Mouse (Mus musculus): ENCODE results near the gene Cdkn1a. TPM values are rescaled to one million over a fixed set of nuclear protein-coding genes. Genes with fewer than 3 reads are reported as not detected.
"Not testable (repeated sequence)": the region's sequence is repeated elsewhere in the genome, so short reads cannot be mapped to it uniquely, and the experiment has no call there.

The Cdkn1a gene
- polyA plus RNA-seq, 1 experiment from 2014 or later, result 16.5 TPM

DNA sequence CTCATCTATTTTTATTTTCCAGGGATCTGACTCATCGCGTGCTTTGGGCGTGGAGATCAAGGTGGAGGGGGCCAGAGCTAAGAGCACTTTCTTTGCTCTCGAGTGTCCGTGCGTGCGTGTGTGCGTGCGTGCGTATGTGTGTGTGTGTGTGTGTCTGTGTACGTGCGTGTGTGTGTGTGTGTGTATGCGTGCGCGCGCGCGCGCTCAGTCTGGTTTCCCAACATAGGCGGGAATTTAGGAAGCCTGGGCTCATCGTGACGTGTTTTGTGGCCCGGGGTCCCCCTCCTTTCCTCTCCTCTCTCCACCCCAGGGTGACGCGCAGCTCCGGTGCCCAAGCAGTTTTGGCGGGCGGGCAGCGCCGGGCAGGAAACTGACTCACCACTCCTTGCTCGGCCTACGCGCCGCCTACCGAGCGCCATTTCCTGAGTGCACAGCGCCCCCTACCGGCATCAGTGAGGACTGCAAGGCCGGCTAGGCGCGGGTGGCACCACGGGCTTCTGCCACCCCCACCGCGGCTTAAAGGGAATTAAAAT is 4.5 kb downstream of the Cdkn1a start:
- H3K27me3 ChIP-seq (ENCODE audit: control insufficient read depth, insufficient read depth, low read depth, low read length), result peaks cover 38% of the 10 kb centered on the region
- H3K4me3 ChIP-seq (ENCODE audit: low read depth, low read length), result peak overlapping the region; percentile 63
- WGBS (ENCODE audit: insufficient replicate concordance), result under 1% methylated on average over 44 of the region's 44 CpGs
- H3K36me3 ChIP-seq (ENCODE audit: control insufficient read depth, insufficient read depth), result no peaks in the 10 kb centered on the region
- no peak overlapping the region for H3K27ac ChIP-seq (ENCODE audit: low read length)
- peak overlapping the region; percentile 49 for H3K9ac ChIP-seq (ENCODE audit: low read depth, low read length)
- H3K4me2 ChIP-seq (ENCODE audit: low read depth, low read length), result peak overlapping the region; percentile 81
- peak; percentile 71 for ATAC-seq (ENCODE audit: low read depth)
- H3K4me1 ChIP-seq (ENCODE audit: control insufficient read depth, low read depth, low read length), result peaks cover 16% of the 10 kb centered on the region
- H3K9me3 ChIP-seq (replicated peaks; ENCODE audit: control insufficient read depth, low read length), result no peaks in the 10 kb centered on the region

DNA sequence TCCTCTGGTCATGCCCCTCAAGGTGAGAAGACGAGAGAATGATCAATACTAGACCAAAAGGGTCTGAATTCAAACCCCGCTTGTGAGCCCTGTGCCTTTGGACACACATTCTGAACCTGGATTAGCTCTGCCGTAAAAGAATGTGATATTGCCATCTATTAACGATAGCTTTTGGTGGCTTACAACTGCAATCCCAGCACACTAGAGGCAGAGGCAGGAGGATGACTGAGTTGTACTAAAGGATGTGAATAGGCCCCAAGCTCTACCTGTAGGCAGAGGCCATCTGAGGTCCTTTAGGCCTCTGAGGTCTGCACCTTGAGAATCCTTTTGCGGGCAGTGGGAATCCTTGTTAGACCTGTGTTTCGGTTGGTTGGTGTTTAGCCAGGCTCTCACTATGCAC is 5.5 kb downstream of the Cdkn1a start:
- 76% methylated on average over 6 of the region's 6 CpGs for WGBS (ENCODE audit: insufficient replicate concordance)
- peaks cover 38% of the 10 kb centered on the region for H3K27me3 ChIP-seq (ENCODE audit: control insufficient read depth, insufficient read depth, low read depth, low read length)
- no peak for ATAC-seq (ENCODE audit: low read depth)
- H3K27ac ChIP-seq (ENCODE audit: low read length), result no peak overlapping the region
- no peak overlapping the region for H3K9ac ChIP-seq (ENCODE audit: low read depth, low read length)
- no peaks in the 10 kb centered on the region for H3K36me3 ChIP-seq (ENCODE audit: control insufficient read depth, insufficient read depth)
- H3K9me3 ChIP-seq (replicated peaks; ENCODE audit: control insufficient read depth, low read length), result no peaks in the 10 kb centered on the region
- H3K4me3 ChIP-seq (ENCODE audit: low read depth, low read length), result no peak overlapping the region
- peaks cover 16% of the 10 kb centered on the region for H3K4me1 ChIP-seq (ENCODE audit: control insufficient read depth, low read depth, low read length)
- no peak overlapping the region for H3K4me2 ChIP-seq (ENCODE audit: low read depth, low read length)

DNA sequence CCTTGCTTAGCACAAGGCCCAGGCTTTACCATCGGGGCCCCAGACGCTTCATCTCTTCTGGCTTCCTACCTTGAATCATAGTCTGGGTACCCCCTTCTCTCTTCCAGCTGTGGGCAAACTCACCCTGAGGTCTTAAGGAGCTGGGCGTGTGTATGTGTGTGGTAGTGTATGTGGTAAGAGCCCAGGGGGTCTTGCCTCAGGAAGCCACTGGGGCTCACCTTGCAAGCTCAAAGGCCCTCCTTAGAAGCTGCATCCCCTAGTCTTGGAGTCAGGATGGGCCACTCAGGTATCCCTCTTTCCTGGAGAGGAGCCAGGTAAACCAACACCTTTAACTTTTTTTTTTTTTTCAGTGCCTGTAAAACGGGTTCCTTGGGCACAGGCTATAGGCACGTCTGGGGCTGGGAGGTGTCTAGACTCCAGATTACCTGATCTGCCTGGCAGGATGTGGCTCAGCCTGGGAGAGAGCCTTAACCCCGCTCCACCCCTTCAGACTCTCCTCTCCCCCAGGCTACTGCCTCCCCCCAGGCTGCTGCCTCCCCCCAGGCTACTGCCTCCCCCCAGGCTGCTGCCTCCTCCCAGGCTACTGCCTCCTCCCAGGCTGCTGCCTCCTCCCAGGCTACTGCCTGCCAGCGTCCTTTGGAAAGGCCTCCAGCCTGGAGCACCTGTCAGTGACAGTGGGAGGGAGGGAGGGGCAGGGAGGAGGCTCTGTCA is 6.2 kb downstream of the Cdkn1a start:
- Histone ChIP-seq H3K36me3 (ENCODE audit: control insufficient read depth, insufficient read depth) (no peaks in the 10 kb centered on the region), H3K4me3 (ENCODE audit: low read depth, low read length) (no peak overlapping the region), H3K27ac (ENCODE audit: low read length) (no peak overlapping the region), H3K4me1 (ENCODE audit: control insufficient read depth, low read depth, low read length) (peaks cover 16% of the 10 kb centered on the region), H3K9ac (ENCODE audit: low read depth, low read length) (no peak overlapping the region), H3K27me3 (ENCODE audit: control insufficient read depth, insufficient read depth, low read depth, low read length) (peaks cover 38% of the 10 kb centered on the region), H3K9me3 (replicated peaks; ENCODE audit: control insufficient read depth, low read length) (no peaks in the 10 kb centered on the region), H3K4me2 (ENCODE audit: low read depth, low read length) (no peak overlapping the region)
- WGBS (ENCODE audit: insufficient replicate concordance), result 52% methylated on average over 7 of the region's 7 CpGs
- no peak for ATAC-seq (ENCODE audit: low read depth)

DNA sequence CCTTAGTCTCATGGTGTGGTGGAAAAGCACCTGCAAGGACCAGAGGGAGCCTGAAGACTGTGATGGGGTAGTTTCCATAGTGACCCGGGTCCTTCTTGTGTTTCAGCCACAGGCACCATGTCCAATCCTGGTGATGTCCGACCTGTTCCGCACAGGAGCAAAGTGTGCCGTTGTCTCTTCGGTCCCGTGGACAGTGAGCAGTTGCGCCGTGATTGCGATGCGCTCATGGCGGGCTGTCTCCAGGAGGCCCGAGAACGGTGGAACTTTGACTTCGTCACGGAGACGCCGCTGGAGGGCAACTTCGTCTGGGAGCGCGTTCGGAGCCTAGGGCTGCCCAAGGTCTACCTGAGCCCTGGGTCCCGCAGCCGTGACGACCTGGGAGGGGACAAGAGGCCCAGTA is 7.5 kb downstream of the Cdkn1a start:
- Histone ChIP-seq H3K9me3 (replicated peaks; ENCODE audit: control insufficient read depth, low read length) (no peaks in the 10 kb centered on the region), H3K27ac (ENCODE audit: low read length) (no peak overlapping the region), H3K27me3 (ENCODE audit: control insufficient read depth, insufficient read depth, low read depth, low read length) (peaks cover 27% of the 10 kb centered on the region), H3K4me2 (ENCODE audit: low read depth, low read length) (no peak overlapping the region), H3K4me1 (ENCODE audit: control insufficient read depth, low read depth, low read length) (peaks cover 14% of the 10 kb centered on the region), H3K36me3 (ENCODE audit: control insufficient read depth, insufficient read depth) (no peaks in the 10 kb centered on the region), H3K4me3 (ENCODE audit: low read depth, low read length) (no peak overlapping the region), H3K9ac (ENCODE audit: low read depth, low read length) (no peak overlapping the region)
- WGBS (ENCODE audit: insufficient replicate concordance), result 85% methylated on average over 24 of the region's 24 CpGs
- no peak for ATAC-seq (ENCODE audit: low read depth)

DNA sequence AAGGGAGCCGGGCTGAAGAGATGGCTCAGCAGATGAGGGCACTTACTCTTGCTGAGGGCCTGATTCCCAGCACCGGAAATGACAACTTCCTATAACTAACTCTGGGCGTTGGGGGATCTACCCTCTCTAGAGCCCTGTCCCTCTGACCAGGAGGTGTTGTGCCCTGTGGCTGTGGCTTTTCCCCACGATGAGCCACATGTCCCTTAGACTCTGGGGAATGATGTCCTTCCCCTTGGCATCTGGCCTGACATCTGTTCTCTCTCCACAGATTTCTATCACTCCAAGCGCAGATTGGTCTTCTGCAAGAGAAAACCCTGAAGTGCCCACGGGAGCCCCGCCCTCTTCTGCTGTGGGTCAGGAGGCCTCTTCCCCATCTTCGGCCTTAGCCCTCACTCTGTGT is 8.3 kb downstream of the Cdkn1a start:
- WGBS (ENCODE audit: insufficient replicate concordance), result 35% methylated on average over 8 of the region's 8 CpGs

DNA sequence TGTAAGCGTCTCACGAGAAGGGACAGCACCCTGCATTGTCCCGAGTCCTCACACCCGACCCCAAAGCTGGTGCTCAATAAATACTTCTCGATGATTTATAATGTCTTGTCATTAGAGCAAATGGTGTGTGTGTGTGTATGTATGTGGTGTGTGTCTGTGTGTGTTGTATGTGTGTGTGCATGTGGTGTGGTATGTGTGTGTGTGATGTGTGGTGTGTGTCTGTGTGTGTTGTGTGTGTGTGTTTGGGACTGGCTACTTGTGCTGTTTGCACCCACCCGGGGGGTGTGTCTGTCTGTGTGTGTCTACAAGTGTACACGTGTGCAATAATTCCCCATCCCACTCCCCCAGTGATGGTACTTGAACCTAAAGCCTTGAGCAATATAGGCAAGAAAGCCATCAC is 9.9 kb downstream of the Cdkn1a start:
- H3K4me1 ChIP-seq (ENCODE audit: control insufficient read depth, low read depth, low read length), result no peaks in the 10 kb centered on the region; the same call in 1 of the 2 replicates
- no peak overlapping the region for H3K4me2 ChIP-seq (ENCODE audit: low read depth, low read length)
- no peak overlapping the region for H3K4me3 ChIP-seq (ENCODE audit: low read depth, low read length)
- H3K36me3 ChIP-seq (ENCODE audit: control insufficient read depth, insufficient read depth), result no peaks in the 10 kb centered on the region
- H3K27ac ChIP-seq (ENCODE audit: low read length), result no peak overlapping the region
- H3K9ac ChIP-seq (ENCODE audit: low read depth, low read length), result no peak overlapping the region
- WGBS (ENCODE audit: insufficient replicate concordance), result 72% methylated on average over 7 of the region's 7 CpGs
- peaks cover 4% of the 10 kb centered on the region for H3K27me3 ChIP-seq (ENCODE audit: control insufficient read depth, insufficient read depth, low read depth, low read length)
- no peak for ATAC-seq (ENCODE audit: low read depth)
- no peaks in the 10 kb centered on the region for H3K9me3 ChIP-seq (replicated peaks; ENCODE audit: control insufficient read depth, low read length)

More for the DNA sequence above, 8.3 kb downstream of the Cdkn1a start:
- H3K27ac ChIP-seq (ENCODE audit: low read length), result no peak overlapping the region
- no peak overlapping the region for H3K4me3 ChIP-seq (ENCODE audit: low read depth, low read length)
- no peak for ATAC-seq (ENCODE audit: low read depth)
- H3K9ac ChIP-seq (ENCODE audit: low read depth, low read length), result no peak overlapping the region
- no peaks in the 10 kb centered on the region for H3K9me3 ChIP-seq (replicated peaks; ENCODE audit: control insufficient read depth, low read length)
- no peak overlapping the region for H3K4me2 ChIP-seq (ENCODE audit: low read depth, low read length)
- no peaks in the 10 kb centered on the region for H3K36me3 ChIP-seq (ENCODE audit: control insufficient read depth, insufficient read depth)
- H3K27me3 ChIP-seq (ENCODE audit: control insufficient read depth, insufficient read depth, low read depth, low read length), result peaks cover 19% of the 10 kb centered on the region
- peaks cover 8% of the 10 kb centered on the region for H3K4me1 ChIP-seq (ENCODE audit: control insufficient read depth, low read depth, low read length)

DNA sequence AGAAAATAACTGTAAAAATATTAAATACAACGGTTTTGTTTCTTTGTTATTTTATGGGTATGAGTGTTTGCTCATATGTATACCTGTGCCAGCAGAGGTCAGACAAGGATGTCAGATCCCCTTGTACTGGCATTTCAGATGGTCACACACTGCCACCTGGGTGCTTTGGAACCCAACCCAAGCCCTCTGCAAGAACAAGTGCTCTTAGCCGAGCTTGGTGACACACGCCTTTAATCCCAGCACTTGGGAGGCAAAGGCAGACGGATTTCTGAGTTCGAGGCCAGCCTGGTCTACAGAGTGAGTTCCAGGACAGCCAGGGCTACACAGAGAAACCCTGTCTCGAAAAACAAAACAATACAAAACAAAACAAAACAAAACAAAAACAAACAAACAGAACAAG is 19.6 kb downstream of the Cdkn1a start:
- not testable (repeated sequence) for H3K9me3 ChIP-seq (replicated peaks; ENCODE audit: control insufficient read depth, low read length); H3K4me3 ChIP-seq (ENCODE audit: low read depth, low read length); H3K9ac ChIP-seq (ENCODE audit: low read depth, low read length); H3K4me2 ChIP-seq (ENCODE audit: low read depth, low read length); H3K27me3 ChIP-seq (ENCODE audit: control insufficient read depth, insufficient read depth, low read depth, low read length); ATAC-seq (ENCODE audit: low read depth); H3K27ac ChIP-seq (ENCODE audit: low read length); H3K4me1 ChIP-seq (ENCODE audit: control insufficient read depth, low read depth, low read length); H3K36me3 ChIP-seq (ENCODE audit: control insufficient read depth, insufficient read depth)
- WGBS (ENCODE audit: insufficient replicate concordance), result 58% methylated on average over 6 of the region's 6 CpGs

DNA sequence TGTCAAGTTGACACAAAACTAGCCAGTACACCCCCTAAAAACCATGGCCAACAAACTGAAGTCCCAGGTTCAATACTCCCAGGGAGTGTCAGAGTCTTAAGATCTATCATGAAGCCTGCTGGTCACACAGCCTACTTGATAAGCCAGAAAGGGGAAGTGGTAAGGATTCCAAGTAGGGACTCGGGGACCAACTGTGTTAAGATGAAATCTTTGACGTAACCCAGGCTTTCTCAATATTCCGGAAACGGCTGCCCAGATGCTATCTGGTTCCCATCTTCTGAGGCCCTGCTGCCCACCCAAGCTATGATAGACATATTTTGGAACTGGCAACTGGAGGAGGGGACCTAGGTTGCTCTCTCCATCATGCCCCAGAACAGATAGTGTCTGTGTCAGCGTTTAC is 20.6 kb downstream of the Cdkn1a start:
- no peaks in the 10 kb centered on the region for H3K27me3 ChIP-seq (ENCODE audit: control insufficient read depth, insufficient read depth, low read depth, low read length)
- H3K27ac ChIP-seq (ENCODE audit: low read length), result no peak overlapping the region
- no peaks in the 10 kb centered on the region for H3K9me3 ChIP-seq (replicated peaks; ENCODE audit: control insufficient read depth, low read length)
- WGBS (ENCODE audit: insufficient replicate concordance), result 12% methylated on average over 5 of the region's 5 CpGs
- H3K4me2 ChIP-seq (ENCODE audit: low read depth, low read length), result no peak overlapping the region
- no peaks in the 10 kb centered on the region for H3K36me3 ChIP-seq (ENCODE audit: control insufficient read depth, insufficient read depth)
- no peak for ATAC-seq (ENCODE audit: low read depth)
- no peaks in the 10 kb centered on the region for H3K4me1 ChIP-seq (ENCODE audit: control insufficient read depth, low read depth, low read length)
- no peak overlapping the region for H3K9ac ChIP-seq (ENCODE audit: low read depth, low read length)
- H3K4me3 ChIP-seq (ENCODE audit: low read depth, low read length), result no peak overlapping the region

DNA sequence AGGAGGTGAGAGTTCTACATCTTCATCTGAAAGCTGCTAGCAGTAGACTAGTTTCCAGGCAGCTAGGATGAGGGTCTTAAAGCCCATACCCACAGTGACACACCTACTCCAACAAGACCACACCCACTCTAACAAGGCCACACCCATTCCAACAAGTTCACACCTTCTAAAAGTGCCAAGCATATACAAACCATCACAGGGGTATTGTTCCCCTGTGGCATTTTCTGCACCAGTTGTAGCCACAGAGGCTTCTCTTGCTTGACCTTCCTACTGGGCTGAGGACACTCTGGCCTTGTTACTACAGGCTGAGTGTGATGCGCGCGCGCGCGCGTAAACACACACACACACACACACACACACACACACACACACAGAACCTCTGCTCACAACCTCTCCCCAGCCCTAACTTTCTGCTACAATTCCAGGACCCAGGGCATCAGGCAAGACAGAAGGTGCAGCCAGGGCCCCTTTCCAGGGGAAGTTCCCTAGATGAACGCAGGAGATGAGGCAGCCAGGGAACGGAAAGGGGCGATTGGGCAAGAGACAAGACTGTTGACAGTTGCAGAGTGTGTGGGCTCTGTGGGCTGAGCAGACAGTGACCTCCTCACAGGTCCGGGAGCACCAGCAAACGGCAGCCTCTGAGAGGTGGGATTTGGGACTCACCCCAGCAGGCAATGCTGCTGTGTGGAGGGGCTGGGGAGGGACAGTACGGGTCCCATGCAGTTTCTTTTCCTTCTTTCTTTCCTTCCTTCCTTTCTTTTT is 23.0 kb downstream of the Cdkn1a start, which contains the start of gene Rab44:
Gene Rab44 (plus strand): TSS at position 555 of the 762 bp plus-strand sequence.
- Histone ChIP-seq H3K36me3 (ENCODE audit: control insufficient read depth, insufficient read depth) (no peaks in the 10 kb centered on the region), H3K27me3 (ENCODE audit: control insufficient read depth, insufficient read depth, low read depth, low read length) (no peaks in the 10 kb centered on the region), H3K9ac (ENCODE audit: low read depth, low read length) (no peak within 1 kb of the TSS), H3K4me3 (ENCODE audit: low read depth, low read length) (peak within 1 kb of the TSS; percentile 34), H3K4me2 (ENCODE audit: low read depth, low read length) (no peak within 1 kb of the TSS), H3K27ac (ENCODE audit: low read length) (peak within 1 kb of the TSS; percentile 24; the same call in 1 of the 2 replicates), H3K9me3 (replicated peaks; ENCODE audit: control insufficient read depth, low read length) (no peaks in the 10 kb centered on the region), H3K4me1 (ENCODE audit: control insufficient read depth, low read depth, low read length) (no peaks in the 10 kb centered on the region)
- WGBS (ENCODE audit: insufficient replicate concordance), result 47% methylated on average over 13 of the region's 13 CpGs
- ATAC-seq (ENCODE audit: low read depth), result peak; percentile 16; the same call in 1 of the 2 replicates

Data from liver, embryonic 16.5 days (tissue).